Mouse (Mus musculus): ENCODE measurements around the gene Samd15. TPM values are rescaled to one million over a fixed set of nuclear protein-coding genes. Genes with fewer than 3 reads are reported as not detected.

The Samd15 gene
- total RNA-seq, 4 experiments from 2014 or later = 1.0 to 2.2 (median 1.7) TPM

DNA sequence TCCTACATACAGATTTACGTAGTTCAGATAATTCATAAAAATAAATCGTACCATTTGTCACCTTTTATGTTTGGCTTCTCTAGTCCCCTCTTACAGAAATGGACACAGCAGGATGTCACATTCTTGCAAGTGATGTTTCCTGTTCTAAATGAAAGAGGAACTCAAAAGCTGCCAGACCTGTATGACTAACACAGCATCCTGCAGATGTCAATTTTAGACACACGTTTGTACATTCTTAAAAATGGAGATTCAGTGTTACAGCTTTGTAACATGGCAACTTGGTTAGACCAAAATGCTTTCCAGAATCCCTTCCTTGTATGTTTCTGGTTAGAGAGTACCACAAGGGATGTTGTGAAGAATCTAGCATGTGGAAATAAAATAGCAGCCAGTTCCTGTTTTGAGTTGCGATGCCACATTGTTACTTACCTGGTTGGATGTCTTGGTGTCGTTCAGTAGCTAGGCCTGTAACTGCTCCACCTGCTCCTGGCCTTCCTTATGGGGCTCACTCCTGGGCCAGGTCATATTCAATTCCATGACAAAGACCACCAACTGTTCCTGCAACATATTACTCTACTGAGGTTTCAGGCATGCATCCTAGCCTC lies 37.5 kb downstream of the Samd15 start:
- DNase-seq = no peak

DNA sequence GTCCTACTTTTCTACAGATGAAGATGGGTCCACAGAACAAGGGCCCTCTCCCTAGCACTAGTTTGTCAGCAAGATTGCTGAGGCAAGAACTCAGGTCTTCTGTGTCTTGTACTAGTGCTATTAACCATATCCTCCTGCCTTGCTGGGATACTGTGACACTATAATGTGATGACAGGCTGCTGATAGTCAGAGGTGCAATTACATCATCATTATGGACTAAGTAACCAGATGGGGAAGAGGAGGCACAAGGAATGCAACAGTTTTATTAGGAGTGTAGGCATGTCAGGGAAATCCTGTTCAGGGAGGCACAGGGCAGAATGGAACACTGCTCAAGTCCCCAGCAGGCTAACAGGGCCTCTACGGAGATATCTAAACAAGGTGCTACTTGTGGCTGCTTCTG lies 39.1 kb downstream of the Samd15 start, which contains the start of gene Noxred1:
Noxred1 (minus strand) TSS at position 101 of the 400 bp plus-strand sequence.
- DNase-seq = no peak

DNA sequence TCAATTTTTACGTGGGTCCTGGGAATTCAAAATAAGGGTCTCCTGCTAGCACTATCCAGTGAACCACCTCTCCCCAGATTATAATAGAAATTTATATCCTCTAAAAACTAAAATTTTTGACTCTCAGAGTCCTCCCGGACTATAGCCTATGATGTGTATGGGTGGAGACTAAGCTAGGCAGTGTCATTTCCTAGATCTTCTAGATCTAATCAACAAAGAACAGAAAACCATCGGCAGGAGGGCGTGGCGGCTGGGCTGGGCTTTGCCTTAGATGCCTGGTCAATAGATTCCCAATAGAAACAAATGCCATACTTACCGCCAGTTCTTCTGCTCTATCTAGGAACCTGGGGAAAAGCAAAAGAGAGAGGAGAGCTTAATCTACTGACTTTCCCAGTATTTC lies 50.6 kb downstream of the Samd15 start:
- DNase-seq = no peak

DNA sequence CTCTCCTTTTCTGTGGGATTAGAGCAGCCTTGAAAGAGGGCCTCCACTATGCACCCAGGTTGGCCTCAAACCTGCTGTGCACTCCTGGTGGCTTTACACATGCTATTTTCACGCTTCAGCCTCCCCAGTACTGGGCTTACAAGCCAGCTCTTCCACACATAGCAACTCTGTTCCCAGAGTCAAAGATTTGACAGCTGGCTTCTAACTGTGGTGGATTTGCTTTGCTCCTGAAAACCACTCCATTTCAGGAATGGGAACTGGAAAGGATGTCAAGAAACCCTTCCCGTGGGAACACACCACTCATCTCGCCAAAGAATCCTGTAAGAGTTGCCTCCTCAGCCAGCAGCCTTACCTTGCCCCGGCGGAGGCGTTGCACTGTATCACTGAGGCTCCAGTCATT lies 54.4 kb downstream of the Samd15 start:
- DNase-seq = no peak

DNA sequence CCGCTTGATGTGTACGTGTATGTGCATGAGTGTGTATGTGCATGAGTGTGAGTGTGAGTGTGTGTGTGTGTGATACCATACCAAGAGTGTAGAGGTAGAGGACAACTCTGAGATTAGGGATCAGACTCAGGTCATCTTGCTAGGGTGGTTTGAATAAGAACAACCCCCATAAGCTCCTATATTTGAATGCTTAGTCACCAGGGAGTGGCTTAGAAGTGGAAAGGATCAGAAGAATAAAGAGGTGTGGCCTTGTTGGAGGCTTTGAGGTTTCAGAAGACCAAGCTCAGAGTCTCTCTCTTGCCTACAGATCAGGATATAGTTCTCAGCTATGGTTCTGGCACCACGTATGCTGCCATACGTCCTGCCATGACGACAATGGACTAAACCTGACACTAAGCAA lies 57.1 kb downstream of the Samd15 start:
- no peak for DNase-seq

DNA sequence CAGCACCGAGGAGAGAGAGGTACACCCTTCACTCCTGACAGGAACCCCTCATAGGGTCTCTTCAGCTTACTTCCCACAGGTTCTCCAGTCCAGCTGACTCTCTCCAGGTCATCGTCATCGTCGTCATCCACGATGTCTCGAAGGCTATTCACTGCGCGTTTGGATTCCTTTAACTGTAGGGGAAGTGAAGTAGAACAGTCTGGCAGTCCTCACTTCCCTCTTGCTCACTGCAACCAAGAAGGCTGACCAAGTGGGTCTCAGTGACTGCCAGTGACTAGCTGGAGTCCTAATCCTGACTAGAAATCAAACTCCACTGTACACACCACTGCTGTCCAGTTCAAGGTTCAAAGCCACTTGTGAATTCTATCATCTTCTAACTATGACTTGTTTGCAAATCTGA lies 61.0 kb downstream of the Samd15 start:
- DNase-seq = no peak

Other genes starting within 250 kb of the Samd15 start
- 1 to 10 TPM; 1.8 to 4.7 (median 3.0) TPM for gene Zdhhc22, start 209.3 kb upstream of the Samd15 start, total RNA-seq (2022)
- 1 to 10 TPM; 2.3 to 4.8 (median 3.1) TPM for gene Tmem63c, start 178.4 kb upstream of the Samd15 start, total RNA-seq (2022)
- 1 to 10 TPM; 3.8 to 6.8 (median 5.4) TPM for gene Ngb, start 97.2 kb upstream of the Samd15 start, total RNA-seq (2022)
- 100 to 1,000 TPM in 3 of 4 experiments, 10 to 100 TPM in 1; 96.8 to 133 (median 104) TPM for gene Gstz1, start 52.6 kb upstream of the Samd15 start, total RNA-seq (2022)
- 10 to 100 TPM; 14.5 to 16.6 (median 15.7) TPM for gene Pomt2, start 51.8 kb upstream of the Samd15 start, total RNA-seq (2022)
- 10 to 100 TPM; 33.4 to 42.5 (median 35.5) TPM for gene Tmed8, start 731 bp downstream of the Samd15 start, total RNA-seq (2022)
- gene Noxred1, start 39.0 kb downstream of the Samd15 start, total RNA-seq (2022) = under 1 TPM in 3 of 4 experiments, not detected in 1; 0.29 to 0.55 (median 0.35) TPM
- gene Vipas39, start 66.5 kb downstream of the Samd15 start, total RNA-seq (2022) = 10 to 100 TPM; 34.6 to 53.1 (median 43.5) TPM
- 100 to 1,000 TPM; 120 to 228 (median 142) TPM for gene Ahsa1, start 66.8 kb downstream of the Samd15 start, total RNA-seq (2022)
- gene Ism2, start 100.0 kb downstream of the Samd15 start, total RNA-seq (2022) = under 1 TPM in 2 of 4 experiments, not detected in 2; 0.28 to 0.32 TPM
- 100 to 1,000 TPM; 224 to 333 (median 255) TPM for gene Sptlc2, start 188.6 kb downstream of the Samd15 start, total RNA-seq (2022)
- gene Slirp, start 244.2 kb downstream of the Samd15 start, total RNA-seq (2022) = 100 to 1,000 TPM; 156 to 205 (median 191) TPM
- 10 to 100 TPM; 16.4 to 28.3 (median 21.9) TPM for gene Alkbh1, start 244.3 kb downstream of the Samd15 start, total RNA-seq (2022)